Mouse (Mus musculus): ENCODE data around the gene Fam173a. TPM values are rescaled to one million over a fixed set of nuclear protein-coding genes. Genes with fewer than 3 reads are reported as not detected.
A peak's percentile ranks its signal among the peaks of the same experiment; 100 is the strongest.
"Not testable (repeated sequence)": the region's sequence is repeated elsewhere in the genome, so short reads cannot be mapped to it uniquely, and the experiment has no call there.

The Fam173a gene
- total RNA-seq, 2 experiments from 2014 or later: 35.9 to 43.7 TPM

- DNase-seq: no peak
- H3K27ac ChIP-seq: no peak overlapping the region
- intact Hi-C loops (cut with DNase I): no loop called here
- peak overlapping the region; percentile 82; the same call in 1 of the 2 replicates for H3K4me3 ChIP-seq
- no peak for TF ChIP-seq CTCF (IDR thresholded peaks at IDR 0.05)
These were observed 15.3 kb upstream of the Fam173a start for GRCm38 (mm10) chr17:25808028-25808427.

GRCm38 (mm10) chr17:25807452-25807851 is 14.8 kb upstream of the Fam173a start:
- H3K27ac ChIP-seq; H3K4me3 ChIP-seq; intact Hi-C loops (cut with DNase I); DNase-seq: not testable (repeated sequence)

GRCm38 (mm10) chr17:25806507-25806906 is 13.8 kb upstream of the Fam173a start:
- no peak for DNase-seq
- H3K27ac ChIP-seq: no peak overlapping the region
- no peak for TF ChIP-seq CTCF (IDR thresholded peaks at IDR 0.05)
- intact Hi-C loops (cut with DNase I): no loop called here
- H3K4me3 ChIP-seq: no peak overlapping the region

- intact Hi-C loops (cut with DNase I): no loop called here
- no peak overlapping the region for H3K4me3 ChIP-seq
- no peak for TF ChIP-seq CTCF (IDR thresholded peaks at IDR 0.05)
- peak; percentile 65 for DNase-seq
- H3K27ac ChIP-seq: no peak overlapping the region
These were observed 10.3 kb upstream of the Fam173a start for GRCm38 (mm10) chr17:25802825-25803517.

GRCm38 (mm10) chr17:25801029-25801428 is 8.3 kb upstream of the Fam173a start:
- DNase-seq: peak; percentile 68
- Histone ChIP-seq H3K27ac (no peak overlapping the region), H3K4me3 (no peak overlapping the region)
- TF ChIP-seq CTCF (IDR thresholded peaks at IDR 0.05): peak; percentile 97
- intact Hi-C loops (cut with DNase I): loop anchor here (1.0 to 2.0 kb wide), 2 partner anchors 28 to 68 kb away; partner anchors contain the start of gene Narfl

GRCm38 (mm10) chr17:25796951-25797369 is 4.3 kb upstream of the Fam173a start, which contains the start of gene Metrn:
Gene Metrn (minus strand): TSS chr17:25797136.
- peak within 1 kb of the TSS; percentile 87 for H3K27ac ChIP-seq
- intact Hi-C loops (cut with DNase I): loop anchor here (10.0 kb wide), 1 partner anchor 222 kb away; the partner anchor contains the start of genes Lmf1 and Sox8
- DNase-seq: peak; percentile 93

GRCm38 (mm10) chr17:25796211-25796771 is 3.6 kb upstream of the Fam173a start:
- peak overlapping the region; percentile 87 for H3K27ac ChIP-seq
- intact Hi-C loops (cut with DNase I): loop anchor here (10.0 kb wide), 1 partner anchor 221 kb away; the partner anchor contains the start of genes Lmf1 and Sox8
- TF ChIP-seq CTCF (IDR thresholded peaks at IDR 0.05): peak; percentile 3; the same call in 1 of the 2 replicates
- peak overlapping the region; percentile 83 for H3K4me3 ChIP-seq
- peak; percentile 85 for DNase-seq

More at GRCm38 (mm10) chr17:25796951-25797369, 4.3 kb upstream of the Fam173a start, which contains the start of gene Metrn:
- peak within 1 kb of the TSS; percentile 83 for H3K4me3 ChIP-seq
- TF ChIP-seq CTCF (IDR thresholded peaks at IDR 0.05): no peak

- TF ChIP-seq CTCF (IDR thresholded peaks at IDR 0.05): no peak
- DNase-seq: no peak
- peak within 1 kb of the TSS; percentile 83 for H3K4me3 ChIP-seq
- H3K27ac ChIP-seq: peak within 1 kb of the TSS; percentile 87
- intact Hi-C loops (cut with DNase I): loop anchor here (10.0 kb wide), 1 partner anchor 221 kb away; the partner anchor contains the start of genes Lmf1 and Sox8
These were observed 3.0 kb upstream of the Fam173a start, which contains the start of gene AC134908.4 for GRCm38 (mm10) chr17:25795609-25796092. Gene AC134908.4 (minus strand): TSS chr17:25795659.

GRCm38 (mm10) chr17:25794998-25795397 is 2.3 kb upstream of the Fam173a start:
- TF ChIP-seq CTCF (IDR thresholded peaks at IDR 0.05): no peak
- DNase-seq: no peak
- Histone ChIP-seq H3K4me3 (0 out of 2 replicates have a peak overlapping the region, but pooled peaks have one; percentile 12), H3K27ac (no peak overlapping the region)
- intact Hi-C loops (cut with DNase I): loop anchor here (10.0 kb wide), 1 partner anchor 220 kb away; the partner anchor contains the start of genes Lmf1 and Sox8

GRCm38 (mm10) chr17:25794197-25794596 is 1.5 kb upstream of the Fam173a start:
- H3K27ac ChIP-seq: peak overlapping the region; percentile 91; the same call in 1 of the 2 replicates
- intact Hi-C loops (cut with DNase I): loop anchor here (10.0 kb wide), 1 partner anchor 219 kb away; the partner anchor contains the start of genes Lmf1 and Sox8
- no peak for DNase-seq
- TF ChIP-seq CTCF (IDR thresholded peaks at IDR 0.05): no peak
- H3K4me3 ChIP-seq: no peak overlapping the region

- intact Hi-C loops (cut with DNase I): loop anchor here (10.0 kb wide), 1 partner anchor 217 kb away; the partner anchor contains the start of genes Lmf1 and Sox8
- peak; percentile 89 for DNase-seq
- TF ChIP-seq CTCF (IDR thresholded peaks at IDR 0.05): no peak
- Histone ChIP-seq H3K4me3 (peak overlapping the region; percentile 89), H3K27ac (peak overlapping the region; percentile 91)
These were observed 716 bp downstream of the Fam173a start for GRCm38 (mm10) chr17:25791843-25792527.

- intact Hi-C loops (cut with DNase I): loop anchor here (10.0 kb wide), 1 partner anchor 217 kb away; the partner anchor contains the start of genes Lmf1 and Sox8
- DNase-seq: no peak
- Histone ChIP-seq H3K27ac (peak overlapping the region; percentile 91), H3K4me3 (peak overlapping the region; percentile 89)
- TF ChIP-seq CTCF (IDR thresholded peaks at IDR 0.05): no peak
These were observed 1.3 kb downstream of the Fam173a start for GRCm38 (mm10) chr17:25791320-25791842.
